Mouse (Mus musculus): Measurements from ENCODE around the gene Olfr1367. TPM values are rescaled to one million over a fixed set of nuclear protein-coding genes. Genes with fewer than 3 reads are reported as not detected.

Gene Olfr1367
- polyA plus RNA-seq (2017; shearing (Covaris generic)): not detected

GRCm38 (mm10) chr13:21346610-21347009, at the start of gene Olfr1367:
Olfr1367 (plus strand) TSS chr13:21346910.

GRCm38 (mm10) chr13:21311926-21312325, 34.8 kb upstream of the Olfr1367 start, which contains the start of gene Gpx6:
Gpx6 (plus strand) TSS chr13:21312125.

GRCm38 (mm10) chr13:21362621-21363248, 16.0 kb downstream of the Olfr1367 start, which contains the start of gene Zscan12:
Zscan12 (plus strand) TSS chr13:21362820.

Other genes starting within 250 kb of the Olfr1367 start
- gene Olfr1369-ps1, start 235.4 kb upstream of the Olfr1367 start, polyA plus RNA-seq (2017; shearing (Covaris generic)): 0.07 TPM
- gene Olfr263, start 217.3 kb upstream of the Olfr1367 start, polyA plus RNA-seq (2017; shearing (Covaris generic)): not detected
- not detected for gene Olfr1368, start 201.0 kb upstream of the Olfr1367 start, polyA plus RNA-seq (2017; shearing (Covaris generic))
- 18.2 TPM for gene Trim27, start 167.5 kb upstream of the Olfr1367 start, polyA plus RNA-seq (2017; shearing (Covaris generic))
- gene Gpx5, start 54.2 kb upstream of the Olfr1367 start, polyA plus RNA-seq (2017; shearing (Covaris generic)): not detected
- not detected for gene Gpx6, start 34.8 kb upstream of the Olfr1367 start, polyA plus RNA-seq (2017; shearing (Covaris generic))
- gene Zscan12, start 15.9 kb downstream of the Olfr1367 start, polyA plus RNA-seq (2017; shearing (Covaris generic)): 11.6 TPM
- 49.9 TPM for gene Zkscan3, start 55.8 kb downstream of the Olfr1367 start, polyA plus RNA-seq (2017; shearing (Covaris generic))
- gene Pgbd1, start 94.1 kb downstream of the Olfr1367 start, polyA plus RNA-seq (2017; shearing (Covaris generic)): 0.84 TPM
- gene Zscan26, start 106.8 kb downstream of the Olfr1367 start, polyA plus RNA-seq (2017; shearing (Covaris generic)): 11.3 TPM
- gene Nkapl, start 121.6 kb downstream of the Olfr1367 start, polyA plus RNA-seq (2017; shearing (Covaris generic)): 0.25 TPM
- not detected for gene Zkscan4, start 132.0 kb downstream of the Olfr1367 start, polyA plus RNA-seq (2017; shearing (Covaris generic))
- not detected for gene Gm10065, start 132.5 kb downstream of the Olfr1367 start, polyA plus RNA-seq (2017; shearing (Covaris generic))
- 0.15 TPM for gene AK157302, start 148.3 kb downstream of the Olfr1367 start, polyA plus RNA-seq (2017; shearing (Covaris generic))
- 23.5 TPM for gene Gm11273, start 154.5 kb downstream of the Olfr1367 start, polyA plus RNA-seq (2017; shearing (Covaris generic))
- gene Zkscan8, start 184.2 kb downstream of the Olfr1367 start, polyA plus RNA-seq (2017; shearing (Covaris generic)): 7.7 TPM
- gene Olfr1366, start 195.9 kb downstream of the Olfr1367 start, polyA plus RNA-seq (2017; shearing (Covaris generic)): not detected
- not detected for gene Olfr1535, start 213.0 kb downstream of the Olfr1367 start, polyA plus RNA-seq (2017; shearing (Covaris generic))
- not detected for gene Olfr1364, start 234.8 kb downstream of the Olfr1367 start, polyA plus RNA-seq (2017; shearing (Covaris generic))